Mouse (Mus musculus): ENCODE results near the gene Olfr221. TPM values are rescaled to one million over a fixed set of nuclear protein-coding genes. Genes with fewer than 3 reads are reported as not detected.

The Olfr221 gene
- polyA plus RNA-seq, 1 experiment = not detected

GRCm38 (mm10) chr14:51995219-51995871, 46.9 kb downstream of the Olfr221 start:
- Histone ChIP-seq H3K36me3 (replicated peaks; ENCODE audit: low read length) (peaks cover 62% of the 10 kb centered on the region), H3K9me3 (no peaks in the 10 kb centered on the region), H3K27me3 (replicated peaks) (no peaks in the 10 kb centered on the region), H3K4me3 (replicated peaks) (no peak overlapping the region), H3K4me1 (peaks cover 3% of the 10 kb centered on the region; the same call in 1 of the 2 replicates)
- no peak for TF ChIP-seq FLI1 (IDR thresholded peaks at IDR 0.05; ENCODE audit: low read length)
- TF ChIP-seq GATA1 (IDR thresholded peaks at IDR 0.05; ENCODE audit: borderline replicate concordance, low read length) = no peak

GRCm38 (mm10) chr14:51994453-51994852, 47.8 kb downstream of the Olfr221 start:
- H3K4me3 ChIP-seq (replicated peaks) = no peak overlapping the region
- no peaks in the 10 kb centered on the region for H3K9me3 ChIP-seq
- TF ChIP-seq GATA1 (IDR thresholded peaks at IDR 0.05; ENCODE audit: borderline replicate concordance, low read length) (no peak), FLI1 (IDR thresholded peaks at IDR 0.05; ENCODE audit: low read length) (no peak)
- peaks cover 10% of the 10 kb centered on the region for H3K4me1 ChIP-seq
- H3K36me3 ChIP-seq (replicated peaks; ENCODE audit: low read length) = peaks cover 55% of the 10 kb centered on the region
- no peaks in the 10 kb centered on the region for H3K27me3 ChIP-seq (replicated peaks)

GRCm38 (mm10) chr14:51989461-51989970, 52.7 kb downstream of the Olfr221 start:
- Histone ChIP-seq H3K36me3 (replicated peaks; ENCODE audit: low read length) (peaks cover 27% of the 10 kb centered on the region), H3K4me1 (peaks cover 44% of the 10 kb centered on the region), H3K4me3 (replicated peaks) (no peak overlapping the region), H3K9me3 (no peaks in the 10 kb centered on the region), H3K27me3 (replicated peaks) (peaks cover 17% of the 10 kb centered on the region)
- no peak for TF ChIP-seq FLI1 (IDR thresholded peaks at IDR 0.05; ENCODE audit: low read length)
- TF ChIP-seq GATA1 (IDR thresholded peaks at IDR 0.05; ENCODE audit: borderline replicate concordance, low read length) = no peak

- H3K4me3 ChIP-seq (replicated peaks) = no peak overlapping the region
- peaks cover 24% of the 10 kb centered on the region for H3K27me3 ChIP-seq (replicated peaks)
- H3K9me3 ChIP-seq = no peaks in the 10 kb centered on the region
- TF ChIP-seq GATA1 (IDR thresholded peaks at IDR 0.05; ENCODE audit: borderline replicate concordance, low read length) = no peak
- no peak for TF ChIP-seq FLI1 (IDR thresholded peaks at IDR 0.05; ENCODE audit: low read length)
- H3K36me3 ChIP-seq (replicated peaks; ENCODE audit: low read length) = peaks cover 23% of the 10 kb centered on the region
- peaks cover 51% of the 10 kb centered on the region for H3K4me1 ChIP-seq
These were observed 53.5 kb downstream of the Olfr221 start for GRCm38 (mm10) chr14:51988731-51989130.

GRCm38 (mm10) chr14:51987177-51987576, 55.1 kb downstream of the Olfr221 start:
- Histone ChIP-seq H3K9me3 (no peaks in the 10 kb centered on the region), H3K4me1 (peaks cover 55% of the 10 kb centered on the region), H3K27me3 (replicated peaks) (peaks cover 30% of the 10 kb centered on the region), H3K4me3 (replicated peaks) (no peak overlapping the region), H3K36me3 (replicated peaks; ENCODE audit: low read length) (peaks cover 18% of the 10 kb centered on the region)
- TF ChIP-seq FLI1 (IDR thresholded peaks at IDR 0.05; ENCODE audit: low read length) (no peak), GATA1 (IDR thresholded peaks at IDR 0.05; ENCODE audit: borderline replicate concordance, low read length) (no peak)

- H3K27me3 ChIP-seq (replicated peaks) = peaks cover 32% of the 10 kb centered on the region
- TF ChIP-seq GATA1 (IDR thresholded peaks at IDR 0.05; ENCODE audit: borderline replicate concordance, low read length) = no peak
- TF ChIP-seq FLI1 (IDR thresholded peaks at IDR 0.05; ENCODE audit: low read length) = no peak
- H3K4me3 ChIP-seq (replicated peaks) = peak overlapping the region; percentile 91
- peaks cover 8% of the 10 kb centered on the region for H3K36me3 ChIP-seq (replicated peaks; ENCODE audit: low read length)
- no peaks in the 10 kb centered on the region for H3K9me3 ChIP-seq
- H3K4me1 ChIP-seq = peaks cover 55% of the 10 kb centered on the region
These were observed 56.1 kb downstream of the Olfr221 start for GRCm38 (mm10) chr14:51986153-51986505.

- no peaks in the 10 kb centered on the region for H3K9me3 ChIP-seq
- H3K4me3 ChIP-seq (replicated peaks) = peak overlapping the region; percentile 91
- peaks cover 55% of the 10 kb centered on the region for H3K4me1 ChIP-seq
- peaks cover 3% of the 10 kb centered on the region for H3K36me3 ChIP-seq (replicated peaks; ENCODE audit: low read length)
- peaks cover 32% of the 10 kb centered on the region for H3K27me3 ChIP-seq (replicated peaks)
- no peak for TF ChIP-seq FLI1 (IDR thresholded peaks at IDR 0.05; ENCODE audit: low read length)
- TF ChIP-seq GATA1 (IDR thresholded peaks at IDR 0.05; ENCODE audit: borderline replicate concordance, low read length) = no peak
These were observed 56.7 kb downstream of the Olfr221 start for GRCm38 (mm10) chr14:51985301-51986152.

- Histone ChIP-seq H3K4me1 (peaks cover 49% of the 10 kb centered on the region), H3K27me3 (replicated peaks) (peaks cover 32% of the 10 kb centered on the region), H3K9me3 (no peaks in the 10 kb centered on the region), H3K4me3 (replicated peaks) (peak within 1 kb of the TSS; percentile 91), H3K36me3 (replicated peaks; ENCODE audit: low read length) (peaks cover 3% of the 10 kb centered on the region)
- TF ChIP-seq GATA1 (IDR thresholded peaks at IDR 0.05; ENCODE audit: borderline replicate concordance, low read length) = no peak
- TF ChIP-seq FLI1 (IDR thresholded peaks at IDR 0.05; ENCODE audit: low read length) = no peak
These were observed 57.7 kb downstream of the Olfr221 start, which contains the start of gene Arhgef40 for GRCm38 (mm10) chr14:51984247-51985231. Gene Arhgef40 (plus strand): TSS chr14:51984719.

Other genes starting within 250 kb of the Olfr221 start
- gene AY358078, start 242.4 kb downstream of the Olfr221 start, polyA plus RNA-seq (2012; ENCODE audit: insufficient read depth, low replicate concordance) = not detected in 2 replicates
- gene Ear6, start 188.8 kb downstream of the Olfr221 start, polyA plus RNA-seq (2012; ENCODE audit: insufficient read depth, low replicate concordance) = not detected in 2 replicates
- gene Mettl17, start 157.6 kb downstream of the Olfr221 start, polyA plus RNA-seq (2012; ENCODE audit: insufficient read depth, low replicate concordance) = 4.8 and 6.2 TPM in 2 replicates
- 0.89 TPM in 1 of 2 replicates, not detected in the other for gene Slc39a2, start 149.6 kb downstream of the Olfr221 start, polyA plus RNA-seq (2012; ENCODE audit: insufficient read depth, low replicate concordance)
- gene Ndrg2, start 128.3 kb downstream of the Olfr221 start, polyA plus RNA-seq (2012; ENCODE audit: insufficient read depth, low replicate concordance) = 0.44 TPM in 1 of 2 replicates, not detected in the other
- gene Tppp2, start 124.0 kb downstream of the Olfr221 start, polyA plus RNA-seq (2012; ENCODE audit: insufficient read depth, low replicate concordance) = not detected in 2 replicates
- not detected in 2 replicates for gene Rnase13, start 119.7 kb downstream of the Olfr221 start, polyA plus RNA-seq (2012; ENCODE audit: insufficient read depth, low replicate concordance)
- gene Arhgef40, start 57.7 kb downstream of the Olfr221 start, polyA plus RNA-seq (2012; ENCODE audit: insufficient read depth, low replicate concordance) = 12.9 and 14.5 TPM in 2 replicates
- gene Tmem253, start 26.8 kb downstream of the Olfr221 start, polyA plus RNA-seq (2012; ENCODE audit: insufficient read depth, low replicate concordance) = not detected in 2 replicates
- 50.3 and 65.2 TPM in 2 replicates for gene Zfp219, start 21.7 kb downstream of the Olfr221 start, polyA plus RNA-seq (2012; ENCODE audit: insufficient read depth, low replicate concordance)
- gene Hnrnpc, start 61.6 kb upstream of the Olfr221 start, polyA plus RNA-seq (2012; ENCODE audit: insufficient read depth, low replicate concordance) = 1.1 and 32.3 TPM in 2 replicates
- not detected in 2 replicates for gene Rpgrip1, start 68.2 kb upstream of the Olfr221 start, polyA plus RNA-seq (2012; ENCODE audit: insufficient read depth, low replicate concordance)
- gene Supt16, start 155.0 kb upstream of the Olfr221 start, polyA plus RNA-seq (2012; ENCODE audit: insufficient read depth, low replicate concordance) = 2.4 and 9.0 TPM in 2 replicates
- gene Chd8, start 215.3 kb upstream of the Olfr221 start, polyA plus RNA-seq (2012; ENCODE audit: insufficient read depth, low replicate concordance) = 5.5 and 6.5 TPM in 2 replicates
- gene Tox4, start 236.7 kb upstream of the Olfr221 start, polyA plus RNA-seq (2012; ENCODE audit: insufficient read depth, low replicate concordance) = 9.7 and 15.1 TPM in 2 replicates
- 0.45 and 1.5 TPM in 2 replicates for gene Rab2b, start 237.1 kb upstream of the Olfr221 start, polyA plus RNA-seq (2012; ENCODE audit: insufficient read depth, low replicate concordance)

Measured in megakaryocyte, embryonic 14.5 days (primary cell).